Mouse (Mus musculus): ENCODE measurements at regions not wholly inside any gene's neighbourhood (a gene's known extent, or its start where the extent isn't known, plus 50 kb on each side); places are given as distances from the start of the nearest gene placed in this dataset.

DNA sequence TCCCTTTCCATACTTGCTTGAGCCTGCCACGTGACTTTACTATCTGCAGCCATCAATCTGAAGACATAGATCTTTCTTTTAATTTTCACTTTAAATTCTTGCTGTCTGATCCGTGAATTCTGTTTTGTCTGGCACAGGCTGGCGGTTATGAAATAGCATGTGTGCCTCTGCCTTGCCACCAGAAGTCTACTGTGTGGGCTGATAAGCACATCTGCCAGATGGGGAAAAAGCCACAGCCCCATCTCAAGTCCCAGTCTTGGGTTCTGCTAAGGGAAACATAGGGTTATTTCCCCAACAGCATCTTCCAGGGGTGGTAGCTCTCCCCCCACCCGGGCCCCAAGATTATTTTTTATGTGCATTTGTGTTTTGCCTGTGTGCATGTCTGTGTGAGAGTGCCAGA lies 480.1 kb downstream of the Ajap1 start:
- TF ChIP-seq CTCF (IDR thresholded peaks at IDR 0.05; ENCODE audit: low read depth, low read length) (no peak), POLR2A (IDR thresholded peaks at IDR 0.05; ENCODE audit: extremely low read depth, insufficient read depth, low read length) (no peak)

All from liver, adult 2 months (tissue).